Mouse (Mus musculus) left cerebral cortex, postnatal 36 days (tissue): ENCODE measurements around the gene Mfsd6l. TPM values are rescaled to one million over a fixed set of nuclear protein-coding genes. Genes with fewer than 3 reads are reported as not detected.
A peak's percentile ranks its signal among the peaks of the same experiment; 100 is the strongest.

Source experiments
- DNase-seq, 2 experiments: peaks; one replicate each; pipeline ENCODE4 v3.0.0; 2021 to 2022; ENCODE audit warnings: low spot score in 2 of 2, mixed read lengths in 1 of 2
- intact Hi-C: fragments of 180-260 bp; cut with DNase I; formaldehyde crosslinking; loops from one replicate; pipeline ENCODE4 v1.15.1; 2025
- total RNA-seq, 2 experiments: library from RNA; stranded (reverse); gene quantifications; 2 replicates each; pipeline ENCODE4 v1.2.3; 2021

The Mfsd6l gene
- total RNA-seq, 2 experiments from 2014 or later: 0.18 TPM; not detected in 1

- intact Hi-C loops: no loop called here
- DNase-seq: no peak
Measured at GRCm38 (mm10) chr11:68547484-68547883, 8.5 kb upstream of the Mfsd6l start.

DNA sequence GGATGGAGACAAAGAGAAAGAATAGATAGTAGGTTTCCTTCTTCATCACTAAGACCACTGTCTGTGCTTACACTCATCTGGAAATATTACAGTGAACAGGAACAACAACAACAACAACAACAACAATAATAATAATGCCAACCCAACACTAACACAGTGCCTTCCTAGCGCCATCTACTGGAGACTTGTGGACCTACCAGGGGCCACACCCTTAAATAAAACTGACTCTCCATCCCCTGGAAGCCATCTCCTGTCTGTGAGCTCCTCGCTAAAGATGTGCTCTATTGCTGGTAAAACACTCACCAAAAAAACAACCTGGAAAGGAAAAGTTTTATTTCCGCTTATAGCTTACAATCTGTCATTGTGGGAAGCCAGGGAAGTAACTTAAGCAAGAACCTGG, 6.4 kb upstream of the Mfsd6l start:
- intact Hi-C loops: no loop called here
- no peak for DNase-seq

- intact Hi-C loops: no loop called here
- DNase-seq: no peak
Measured at GRCm38 (mm10) chr11:68550358-68550757, 5.6 kb upstream of the Mfsd6l start.

- no peak for DNase-seq
- intact Hi-C loops: no loop called here
Measured at GRCm38 (mm10) chr11:68553981-68554471, 2.0 kb upstream of the Mfsd6l start.

DNA sequence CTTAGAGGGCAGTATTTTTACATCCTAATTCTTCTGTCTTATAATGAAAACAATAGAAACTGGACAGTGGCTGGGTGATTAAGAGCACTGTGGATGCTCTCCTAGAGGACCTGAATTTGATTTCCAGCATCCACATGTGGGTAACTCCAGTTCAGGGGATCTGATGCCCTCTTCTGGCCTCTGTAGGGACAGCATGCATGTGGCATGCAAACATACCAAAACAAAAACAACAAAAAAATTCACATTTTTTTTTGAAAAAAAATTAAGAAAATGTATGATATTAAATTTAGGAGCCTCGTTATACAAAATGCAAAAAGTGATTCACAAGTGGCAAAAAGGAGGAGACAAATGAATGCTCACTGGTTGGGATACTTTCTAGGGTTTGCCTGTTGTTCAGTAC, 3.6 kb downstream of the Mfsd6l start:
- DNase-seq: no peak
- intact Hi-C loops: loop anchor here (5.0 kb wide), 1 partner anchor 72 kb away; no protein-coding TSS in a partner anchor

DNA sequence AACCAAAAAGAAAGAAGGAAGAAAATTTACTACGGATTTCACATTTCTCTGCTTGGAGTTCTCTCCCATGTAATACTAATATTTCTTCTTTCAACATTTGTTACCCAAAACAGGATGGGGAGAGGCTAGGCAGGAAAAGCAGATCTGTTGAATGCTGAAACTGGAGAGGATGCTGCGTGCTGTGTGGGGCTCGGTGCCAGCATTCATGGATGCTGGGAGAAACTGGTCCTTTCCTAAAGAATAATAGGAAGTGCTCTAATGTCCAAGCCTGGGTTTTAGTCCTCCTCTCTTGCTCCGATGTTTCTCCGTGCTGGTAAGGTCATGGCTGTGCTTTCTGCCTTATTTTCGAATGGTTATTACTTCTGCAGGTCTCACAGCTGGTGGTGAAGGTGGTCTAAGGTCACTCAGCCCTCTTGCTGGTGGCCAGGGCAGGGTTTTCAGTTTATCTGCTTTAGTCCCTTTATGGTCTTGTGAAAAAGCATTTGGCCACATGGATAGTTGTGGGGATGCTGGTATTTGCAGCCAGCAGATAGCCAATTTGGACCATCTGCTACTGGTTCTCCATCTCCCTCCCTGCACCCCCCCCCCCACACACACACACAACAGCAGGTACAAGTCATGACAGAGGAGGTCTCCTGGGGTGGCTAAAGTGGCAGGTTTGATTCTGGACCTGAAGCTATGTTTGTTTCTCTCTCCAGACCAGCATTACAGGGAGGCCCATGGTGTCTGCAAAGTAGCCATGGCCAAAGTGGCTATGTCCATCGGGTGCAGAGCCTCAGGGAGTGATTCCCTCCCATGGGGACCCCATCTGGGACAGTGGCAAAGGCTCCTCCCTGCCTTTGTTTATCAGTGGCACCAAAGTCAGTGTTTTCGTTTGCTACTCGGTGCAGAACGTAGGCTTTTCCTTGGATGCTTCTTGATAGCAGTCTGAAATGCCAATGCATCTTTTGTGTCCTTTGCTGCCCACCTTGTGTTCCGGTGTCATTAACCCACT, 6.3 kb downstream of the Mfsd6l start:
- no peak for DNase-seq
- intact Hi-C loops: loop anchor here (10.0 kb wide), 1 partner anchor 243 kb away; no protein-coding TSS in a partner anchor

- no peak for DNase-seq
- intact Hi-C loops: loop anchor here (10.0 kb wide), 1 partner anchor 240 kb away; no protein-coding TSS in a partner anchor
Measured at GRCm38 (mm10) chr11:68564356-68565031, 8.5 kb downstream of the Mfsd6l start.

GRCm38 (mm10) chr11:68565032-68565429, 9.0 kb downstream of the Mfsd6l start:
- intact Hi-C loops: loop anchor here (10.0 kb wide), 1 partner anchor 240 kb away; no protein-coding TSS in a partner anchor
- DNase-seq: no peak

- DNase-seq: peak; percentile 78 to 81
- intact Hi-C loops: loop anchor here (10.0 kb wide), 1 partner anchor 238 kb away; no protein-coding TSS in a partner anchor
Measured at GRCm38 (mm10) chr11:68566447-68567059, 10.6 kb downstream of the Mfsd6l start.

- intact Hi-C loops: no loop called here
- DNase-seq: no peak
Measured at GRCm38 (mm10) chr11:68570861-68571260, 14.9 kb downstream of the Mfsd6l start.

- intact Hi-C loops: no loop called here
Measured at GRCm38 (mm10) chr11:68577076-68577475, 21.1 kb downstream of the Mfsd6l start.

DNA sequence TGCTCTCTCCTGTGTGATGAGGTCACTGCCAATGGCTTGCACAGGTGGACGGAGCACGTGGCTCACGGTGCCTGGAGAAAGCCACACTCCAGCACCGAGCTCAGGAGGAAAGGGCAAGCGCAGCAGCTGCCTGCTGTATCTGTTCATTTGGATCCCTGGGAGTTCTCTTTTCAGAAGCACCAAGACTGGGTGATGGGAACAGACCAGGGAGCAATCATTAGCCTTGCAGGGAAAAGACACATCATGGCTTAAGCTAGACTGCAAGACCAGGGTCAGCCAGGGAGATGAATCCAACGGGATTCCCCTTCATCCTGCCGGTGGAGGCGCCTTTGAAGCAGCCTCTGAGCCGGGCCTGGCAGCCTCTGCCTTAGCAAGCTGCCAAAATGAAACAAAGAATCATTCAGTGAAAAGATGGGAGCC, 23.5 kb downstream of the Mfsd6l start:
- intact Hi-C loops: no loop called here
- DNase-seq: no peak

More at GRCm38 (mm10) chr11:68577076-68577475, 21.1 kb downstream of the Mfsd6l start:
- no peak for DNase-seq

- DNase-seq: no peak
- intact Hi-C loops: no loop called here
Measured at GRCm38 (mm10) chr11:68580566-68580965, 24.6 kb downstream of the Mfsd6l start.

GRCm38 (mm10) chr11:68583225-68583624, 27.2 kb downstream of the Mfsd6l start:
- DNase-seq: peak; percentile 41 to 50
- intact Hi-C loops: no loop called here

DNA sequence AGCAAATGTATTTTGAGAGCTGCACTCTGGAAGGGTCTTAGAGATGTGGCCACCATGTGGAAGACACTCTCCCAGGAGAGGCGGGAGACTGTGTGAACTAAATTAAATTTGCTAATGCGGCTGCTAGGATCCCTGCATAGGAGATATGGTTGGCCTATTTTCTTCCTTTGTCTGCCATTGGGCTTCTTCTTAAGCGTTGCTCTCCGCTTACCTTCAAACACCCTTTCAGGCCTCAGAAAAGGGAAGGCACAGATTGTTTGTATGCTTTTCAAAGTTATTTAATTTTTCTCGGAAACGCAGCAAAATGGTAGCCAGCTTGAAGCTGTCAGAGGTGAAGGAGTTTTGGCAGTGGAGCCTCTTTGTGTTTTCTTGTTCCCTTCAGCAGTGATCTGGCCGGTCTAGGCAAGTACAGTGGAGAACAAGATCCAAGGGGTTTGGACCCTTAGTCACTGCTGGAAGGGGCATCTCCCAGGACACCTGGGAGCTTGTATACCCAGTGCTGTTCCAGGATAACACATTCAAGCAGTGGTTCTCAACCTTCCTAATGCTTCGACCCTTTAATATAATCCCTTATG, 28.0 kb downstream of the Mfsd6l start:
- intact Hi-C loops: no loop called here

DNA sequence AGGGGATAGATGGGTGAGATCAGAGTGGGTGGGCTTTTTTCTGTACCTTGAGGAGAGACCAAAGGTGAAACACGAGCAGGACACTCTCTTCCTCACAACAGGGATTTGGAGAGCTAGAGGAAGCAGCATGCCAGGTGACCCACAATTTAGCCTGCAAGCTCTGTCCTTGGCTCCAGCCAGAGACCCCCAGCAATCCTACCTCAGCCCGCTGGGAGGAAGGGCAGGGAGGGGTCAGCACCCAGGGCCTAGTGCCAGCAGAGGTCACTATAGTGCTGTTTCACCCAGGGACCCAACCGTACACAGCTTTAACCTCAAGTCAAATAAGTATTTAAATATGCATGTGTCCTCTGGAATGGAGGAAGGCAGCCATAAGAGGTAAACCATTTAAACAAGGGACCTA, 29.9 kb downstream of the Mfsd6l start:
- intact Hi-C loops: loop anchor here (5.0 kb wide), 1 partner anchor 106 kb away; the partner anchor contains the start of gene Myh10
- DNase-seq: no peak

More for the DNA sequence above, 28.0 kb downstream of the Mfsd6l start:
- no peak for DNase-seq

DNA sequence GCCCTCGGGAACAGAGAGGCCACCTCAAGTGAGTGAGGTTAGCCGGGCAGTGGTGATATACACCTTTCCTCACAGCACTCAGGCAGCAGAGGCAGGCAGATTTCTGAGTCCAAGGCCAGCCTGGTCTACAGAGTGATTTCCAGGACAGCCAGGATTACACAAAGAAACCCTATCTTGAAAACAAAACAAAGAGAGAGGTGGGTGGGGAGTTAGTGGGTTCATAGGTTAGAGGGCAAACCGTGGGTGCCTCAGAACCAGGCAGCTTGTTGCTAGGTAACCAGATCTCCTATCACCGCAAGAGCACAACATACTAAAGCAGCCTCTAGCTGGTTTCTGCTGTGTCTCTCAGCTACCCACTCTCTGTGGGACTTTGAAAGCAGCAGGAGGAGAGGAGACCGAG, 30.7 kb downstream of the Mfsd6l start, which contains the start of gene Ccdc42:
Ccdc42 (plus strand) TSS at position 301 of the 400 bp plus-strand sequence.
- intact Hi-C loops: loop anchor here (5.0 kb wide), 1 partner anchor 106 kb away; the partner anchor contains the start of gene Myh10
- no peak for DNase-seq

GRCm38 (mm10) chr11:68589055-68589809, 33.2 kb downstream of the Mfsd6l start:
- peak; percentile 66 to 71 for DNase-seq
- intact Hi-C loops: loop anchor here (5.0 kb wide), 1 partner anchor 103 kb away; the partner anchor contains the start of gene Myh10
